ENCODE assay signal across 8 mouse cellular contexts in genomic region chr10:119065974-119066373, GRCm38 (mm10).
A peak's percentile ranks its signal among the peaks of the same experiment; 100 is the strongest.
DNase-seq lines count a peak whose midpoint lies in the region; ATAC-seq and TF ChIP-seq lines count a peak whose summit lies in the region.

No protein-coding gene starts in this region.

- H3K4me3 ChIP-seq in lung, postnatal 0 days (ENCODE audit: low read depth, low read length) = no peak overlapping the region

- no peaks in the 10 kb centered on the region for H3K36me3 ChIP-seq in lung, postnatal 0 days (ENCODE audit: insufficient read depth, low read length)

- peak overlapping the region; percentile 31; the same call in 1 of the 2 replicates for H3K4me2 ChIP-seq in lung, postnatal 0 days (replicated peaks; ENCODE audit: low read depth, low read length)

- ATAC-seq in lung, postnatal 0 days = no peak
- ATAC-seq in monocyte, adult 5-6 weeks (replicated peaks; ENCODE audit: insufficient number of reproducible peaks, low FRiP score, low TSS enrichment, poor library complexity, severe bottlenecking) = no peak

- WGBS in lung, postnatal 0 days = 22% methylated on average over 8 of the region's 8 CpGs

- H3K9ac ChIP-seq in lung, postnatal 0 days (replicated peaks; ENCODE audit: low read depth) = no peak overlapping the region

- no peaks in the 10 kb centered on the region for H3K9me3 ChIP-seq in lung, postnatal 0 days (ENCODE audit: low read length)

- no peaks in the 10 kb centered on the region for H3K4me1 ChIP-seq in lung, postnatal 0 days (ENCODE audit: insufficient read depth, low read depth, low read length)

- no peak overlapping the region for H3K27ac ChIP-seq in lung, postnatal 0 days (ENCODE audit: low read length)

- peak; percentile 73 for TF ChIP-seq CTCF in lung, postnatal 0 days (IDR thresholded peaks at IDR 0.05)

- TF ChIP-seq EP300 in lung, postnatal 0 days (IDR thresholded peaks at IDR 0.05) = no peak

- peak; percentile 78 for DNase-seq in 3T3-L1 (ENCODE audit: low read depth, low spot score)
- peak; percentile 35 to 60 for DNase-seq in CD8-positive naive resting alpha-beta T cell, adult 2 months (ENCODE audit: low read depth in 2 of 2, low spot score in 2 of 2)
- peak; percentile 51 for DNase-seq in c-Kit-positive CD71-positive TER-119-negative erythroid progenitor cells, embryonic 14.5 days (ENCODE audit: low read depth)
- DNase-seq in frontal cortex, postnatal 10 days (ENCODE audit: low spot score in 2 of 2) = peak; percentile 28 to 61
- DNase-seq in kidney, postnatal 10 days = peak; percentile 81
- peak; percentile 90 for DNase-seq in lung, postnatal 0 days (ENCODE audit: low spot score)
- DNase-seq in right cerebral cortex, adult 18-20 months = peak; percentile 55

- H3K27me3 ChIP-seq in lung, postnatal 0 days (replicated peaks; ENCODE audit: insufficient read depth, low read length) = no peaks in the 10 kb centered on the region
